Mouse (Mus musculus) midbrain, embryonic 10.5 days (tissue): Measurements from ENCODE around the gene Nip7. TPM values are rescaled to one million over a fixed set of nuclear protein-coding genes. Genes with fewer than 3 reads are reported as not detected.
"Not testable (repeated sequence)": the region's sequence is repeated elsewhere in the genome, so short reads cannot be mapped to it uniquely, and the experiment has no call there.

Source experiments
- DNase-seq: peaks from one replicate; pipeline ENCODE4 v3.0.0-alpha.2; 2017; ENCODE audit warnings: low spot score
- H3K27ac ChIP-seq: fragments of 300-500 bp; sonication (generic); replicated peaks from 2 replicates; pipeline ENCODE4 v1.5.1; 2016; ENCODE audit warnings: mild to moderate bottlenecking
- H3K27me3 ChIP-seq: fragments of 300-500 bp; sonication (generic); 2 replicates; pipeline ENCODE4 v1.6.1; 2016; ENCODE audit warnings: low read depth, mild to moderate bottlenecking; ENCODE audit not compliant: poor library complexity, severe bottlenecking
- H3K36me3 ChIP-seq: fragments of 300-500 bp; sonication (generic); 2 replicates; pipeline ENCODE4 v1.6.1; 2016; ENCODE audit warnings: mild to moderate bottlenecking, moderate library complexity
- H3K4me1 ChIP-seq: fragments of 300-500 bp; sonication (generic); 2 replicates; pipeline ENCODE4 v1.6.1; 2016
- H3K4me3 ChIP-seq: fragments of 300-500 bp; sonication (generic); 2 replicates; pipeline ENCODE4 v1.5.1; 2016; ENCODE audit warnings: mild to moderate bottlenecking, moderate library complexity
- H3K9me3 ChIP-seq: fragments of 300-500 bp; sonication (generic); replicated peaks from 2 replicates; pipeline ENCODE4 v1.6.1; 2016; ENCODE audit warnings: mild to moderate bottlenecking
- WGBS: fragments of 180-500 bp; shearing (Covaris S2); methylation state at CpG from one replicate; pipeline ENCODE4 v1.1.7; 2016; 5-methylcytosine and 5-hydroxymethylcytosine counted together
- polyA plus RNA-seq: library from polyadenylated mRNA; unstranded; fragments of >200 nt; fragmentation: Nextera tagmentation; extraction: Ambion mirVana; gene quantifications from 2 replicates; pipeline ENCODE4 v1.2.1, GENCODE M21; 2016

Nip7 gene
- 113 and 125 TPM in 2 replicates for polyA plus RNA-seq

DNA sequence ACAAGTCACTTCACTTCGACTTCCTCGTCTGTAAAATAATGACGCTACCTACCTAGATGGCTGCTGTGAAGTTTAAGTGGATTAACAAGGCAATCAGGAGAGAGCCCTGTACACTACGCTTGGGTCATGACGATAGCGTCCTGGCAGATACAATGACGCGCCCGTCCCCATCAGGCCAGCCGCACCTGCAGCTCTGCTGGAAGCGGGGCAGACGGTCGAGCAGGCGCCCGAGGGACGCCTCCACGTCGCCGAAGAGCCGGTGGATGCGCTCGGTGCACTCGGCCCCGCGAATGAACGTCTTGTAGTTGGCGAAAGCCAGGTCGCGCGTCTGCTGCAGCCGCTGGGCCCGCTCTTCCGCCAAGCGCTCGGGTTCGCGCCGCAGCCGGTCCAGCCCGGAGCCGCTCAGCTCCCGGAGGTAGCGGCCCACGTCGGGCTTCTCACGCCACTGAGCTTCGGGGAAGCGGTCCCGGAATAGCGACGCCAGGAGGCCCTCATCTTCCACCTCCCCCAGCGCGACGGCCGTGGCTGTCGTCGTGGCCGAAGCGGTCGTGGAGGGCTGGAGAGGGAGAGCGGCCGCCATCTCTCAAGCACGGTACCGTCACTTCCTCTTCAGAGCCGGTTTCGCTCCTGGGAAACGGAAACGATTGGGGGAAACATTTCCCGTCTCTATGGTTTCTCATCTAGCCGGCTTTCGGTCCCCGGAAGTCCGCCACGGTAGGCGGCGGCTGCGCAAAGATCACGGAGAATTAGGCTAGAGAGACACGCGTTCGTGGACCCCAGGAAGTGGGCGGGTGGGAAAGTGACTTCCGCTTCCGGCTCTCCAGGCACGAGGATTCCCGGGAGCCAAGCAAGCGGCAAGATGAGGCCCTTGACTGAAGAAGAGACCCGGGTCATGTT lies at the start of gene Nip7, which contains the start of gene Cog8:
Nip7 (plus strand) TSS at position 802 of the 897 bp plus-strand sequence.
Cog8 (minus strand) TSS at position 614 of the 897 bp plus-strand sequence.
- Histone ChIP-seq H3K27ac (peak within 1 kb of the TSS; percentile 88), H3K4me3 (peak within 1 kb of the TSS; percentile 86), H3K4me1 (peaks cover 22% of the 10 kb centered on the region), H3K36me3 (peaks cover 70% of the 10 kb centered on the region), H3K9me3 (no peaks in the 10 kb centered on the region), H3K27me3 (no peaks in the 10 kb centered on the region)
- under 1% methylated on average over 88 of the region's 88 CpGs for WGBS
- peak; percentile 96 for DNase-seq

DNA sequence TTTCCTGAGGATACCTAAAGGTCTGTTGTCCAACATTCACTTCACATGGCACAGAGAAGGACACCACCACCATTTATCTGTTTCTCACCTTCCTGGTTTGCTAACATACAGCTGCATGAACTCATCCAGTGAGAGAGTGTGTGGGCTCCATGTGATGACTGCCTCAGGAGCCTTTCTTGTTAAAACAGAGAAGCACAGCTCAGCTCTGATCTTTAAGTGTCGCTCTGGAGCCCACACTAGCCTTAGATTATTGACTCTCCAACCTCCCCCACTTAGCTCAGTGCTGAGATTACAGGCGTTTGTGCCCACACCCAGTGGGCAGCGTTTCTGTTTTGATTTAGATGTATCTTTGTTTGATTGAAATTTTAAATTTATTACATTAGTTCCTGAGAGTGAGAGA lies 48.9 kb upstream of the Nip7 start:
- no peak overlapping the region for H3K4me3 ChIP-seq
- no peaks in the 10 kb centered on the region for H3K9me3 ChIP-seq
- no peak for DNase-seq
- H3K36me3 ChIP-seq = peaks cover 59% of the 10 kb centered on the region
- H3K27me3 ChIP-seq = no peaks in the 10 kb centered on the region
- no peak overlapping the region for H3K27ac ChIP-seq
- no peaks in the 10 kb centered on the region for H3K4me1 ChIP-seq
- WGBS = 92% methylated on average over 3 of the region's 3 CpGs

DNA sequence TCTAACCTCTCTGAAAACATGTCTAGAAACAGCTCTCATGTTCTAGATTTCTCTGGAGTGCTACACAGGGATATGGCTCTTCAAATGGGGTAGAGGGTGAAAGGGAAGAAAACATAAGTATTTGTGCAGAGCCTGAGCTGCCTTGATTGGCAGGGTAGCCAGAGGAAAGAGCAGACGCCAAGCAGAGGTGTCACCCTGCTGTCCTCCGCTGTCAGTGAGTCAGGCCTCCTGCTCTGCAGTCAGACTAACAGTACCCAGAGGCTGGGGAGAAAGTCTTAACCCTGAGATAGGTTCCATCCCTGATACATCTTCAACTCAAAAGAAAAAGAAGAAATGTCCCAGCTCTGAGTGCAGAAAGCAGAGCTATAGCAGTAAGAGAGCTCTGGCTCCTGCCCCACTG lies 44.0 kb upstream of the Nip7 start:
- H3K4me1 ChIP-seq = no peaks in the 10 kb centered on the region
- no peaks in the 10 kb centered on the region for H3K27me3 ChIP-seq
- peaks cover 42% of the 10 kb centered on the region for H3K36me3 ChIP-seq
- WGBS = 81% methylated on average over 2 of the region's 2 CpGs
- no peaks in the 10 kb centered on the region for H3K9me3 ChIP-seq
- no peak for DNase-seq
- H3K27ac ChIP-seq = no peak overlapping the region
- no peak overlapping the region for H3K4me3 ChIP-seq

DNA sequence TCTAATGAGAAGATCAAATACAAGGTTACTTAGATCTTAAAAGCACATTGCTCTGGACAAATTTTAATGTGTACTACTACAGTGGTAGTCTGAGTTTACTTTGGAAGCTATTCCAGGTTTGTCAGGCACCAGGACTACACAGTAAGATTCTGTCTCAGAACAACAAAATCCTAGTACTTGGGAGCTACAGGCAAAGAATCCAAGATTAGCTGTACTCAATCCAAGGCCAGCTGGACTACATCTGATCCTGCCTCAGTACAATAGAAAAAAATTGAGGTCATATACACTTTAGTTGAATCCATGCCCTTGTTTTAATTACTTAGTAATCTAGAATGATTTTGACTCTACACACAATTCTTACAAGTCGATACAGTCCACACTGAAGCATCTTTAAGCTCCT lies 41.8 kb upstream of the Nip7 start:
- Histone ChIP-seq H3K4me1 (no peaks in the 10 kb centered on the region), H3K4me3 (no peak overlapping the region), H3K27ac (no peak overlapping the region), H3K9me3 (no peaks in the 10 kb centered on the region), H3K36me3 (peaks cover 30% of the 10 kb centered on the region), H3K27me3 (no peaks in the 10 kb centered on the region)
- no peak for DNase-seq
- 88% methylated on average over 1 of the region's 1 CpGs for WGBS

DNA sequence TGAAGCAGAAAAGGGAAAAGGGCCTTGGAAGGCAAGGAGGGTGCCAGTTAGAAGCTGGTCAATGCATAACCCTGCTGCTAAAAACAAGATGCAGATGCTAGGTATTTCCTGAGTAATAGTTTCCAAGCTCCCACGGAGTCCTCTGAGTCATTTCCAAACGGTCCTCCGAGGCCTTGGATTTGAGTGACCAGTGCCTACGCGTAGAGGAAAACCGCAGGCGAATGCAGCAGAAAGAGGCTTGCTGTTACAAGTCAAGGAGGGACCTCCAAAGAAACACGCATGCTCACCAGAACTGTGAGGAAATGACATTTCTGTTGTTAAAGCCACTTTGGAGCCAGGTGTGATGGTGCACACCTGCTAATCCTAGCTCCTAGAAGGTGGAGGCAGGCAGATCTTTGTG lies 33.2 kb upstream of the Nip7 start:
- H3K36me3 ChIP-seq = no peaks in the 10 kb centered on the region
- H3K27me3 ChIP-seq = no peaks in the 10 kb centered on the region
- no peak for DNase-seq
- no peaks in the 10 kb centered on the region for H3K4me1 ChIP-seq
- no peak overlapping the region for H3K27ac ChIP-seq
- H3K4me3 ChIP-seq = no peak overlapping the region
- no peaks in the 10 kb centered on the region for H3K9me3 ChIP-seq
- WGBS = 95% methylated on average over 8 of the region's 8 CpGs

DNA sequence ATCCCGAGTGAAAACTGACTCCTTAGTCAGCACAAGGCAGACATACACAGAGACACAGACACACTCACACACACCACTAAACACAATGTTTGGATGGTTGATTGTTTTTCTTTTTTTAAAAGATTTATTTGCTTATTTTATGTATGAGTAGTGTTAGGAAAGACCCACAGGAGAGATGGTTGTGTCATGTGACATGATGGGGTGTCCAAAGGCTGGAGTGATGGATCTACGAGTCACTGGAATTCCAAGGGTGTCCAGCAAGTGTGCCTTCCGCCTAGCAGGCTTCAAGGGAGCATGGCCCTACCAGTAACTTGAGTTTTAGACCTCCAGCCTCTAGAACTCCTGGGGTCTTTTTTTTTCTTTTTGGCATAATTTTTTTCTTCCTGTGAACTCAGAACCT lies 27.4 kb upstream of the Nip7 start:
- Histone ChIP-seq H3K27me3 (no peaks in the 10 kb centered on the region), H3K36me3 (no peaks in the 10 kb centered on the region), H3K4me1 (peaks cover 29% of the 10 kb centered on the region), H3K9me3 (no peaks in the 10 kb centered on the region), H3K4me3 (no peak overlapping the region), H3K27ac (no peak overlapping the region)
- DNase-seq = no peak
- WGBS = 80% methylated on average over 3 of the region's 3 CpGs

DNA sequence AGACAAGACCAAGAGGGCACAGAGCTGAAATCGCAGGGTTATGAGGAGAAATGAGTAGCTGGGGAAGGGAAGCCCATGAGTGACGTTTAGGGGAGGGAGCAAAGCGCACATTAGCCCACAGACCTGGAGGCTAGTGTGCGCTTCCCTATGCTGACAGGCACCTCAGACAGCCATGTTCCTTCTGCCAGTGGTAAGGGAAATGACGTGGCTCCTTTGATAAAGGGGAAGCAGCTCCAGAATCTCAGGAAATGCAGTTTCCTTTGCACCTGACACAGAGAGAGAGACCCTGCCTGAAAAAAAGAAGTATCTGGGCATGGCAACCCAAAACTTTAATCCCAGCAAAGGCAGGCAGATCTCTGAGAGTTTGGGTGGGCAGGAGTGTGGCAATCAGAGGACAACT lies 26.6 kb upstream of the Nip7 start:
- WGBS = 85% methylated on average over 5 of the region's 5 CpGs
- peaks cover 33% of the 10 kb centered on the region for H3K4me1 ChIP-seq
- no peaks in the 10 kb centered on the region for H3K36me3 ChIP-seq
- no peaks in the 10 kb centered on the region for H3K9me3 ChIP-seq
- H3K4me3 ChIP-seq = no peak overlapping the region
- H3K27ac ChIP-seq = no peak overlapping the region
- H3K27me3 ChIP-seq = no peaks in the 10 kb centered on the region
- DNase-seq = no peak

DNA sequence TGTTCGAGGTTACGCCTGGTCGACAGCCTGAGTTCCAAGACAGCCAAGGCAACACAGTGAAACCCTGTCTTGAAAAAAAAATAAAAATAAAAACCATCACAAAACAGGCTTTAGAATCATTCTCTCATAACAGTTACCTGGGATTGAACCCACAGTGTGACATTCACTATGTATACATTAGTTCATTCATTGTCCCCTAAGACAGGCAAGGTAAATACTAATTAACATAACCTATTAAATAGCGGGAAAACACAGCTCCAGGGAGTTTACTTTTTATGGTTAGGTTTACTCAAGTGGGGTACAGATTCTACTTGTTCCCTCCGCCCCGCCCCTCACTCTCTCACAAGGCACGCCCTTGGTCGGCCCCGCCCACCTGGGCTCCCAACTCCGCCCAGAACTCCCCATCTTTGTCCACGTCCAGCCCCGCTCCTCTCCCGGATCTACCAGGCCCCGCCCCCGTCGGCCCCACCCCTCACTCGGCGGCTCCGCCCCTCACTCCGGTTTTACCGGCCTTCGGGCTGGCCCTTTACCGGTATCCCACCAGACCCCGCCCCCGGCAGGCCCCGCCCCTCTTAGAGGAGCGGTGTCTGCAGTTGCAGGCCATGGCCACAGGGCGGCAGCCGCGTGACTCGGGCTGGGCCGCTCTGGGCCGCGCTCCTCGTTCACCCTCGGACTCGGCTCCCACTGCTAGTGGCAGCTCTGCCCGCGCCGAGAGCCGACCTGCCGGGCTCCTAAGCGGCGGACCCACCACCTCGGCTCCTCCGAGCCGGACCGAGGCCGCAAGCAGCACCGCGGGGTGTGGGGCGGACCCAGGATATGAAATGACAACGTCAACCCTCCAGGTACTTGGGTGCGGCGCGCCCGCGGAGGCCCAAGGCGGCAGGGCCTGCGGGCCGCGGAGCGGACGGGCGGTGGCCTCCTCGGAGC lies 25.8 kb upstream of the Nip7 start, which contains the start of gene Vps4a:
Vps4a (plus strand) TSS at position 573 of the 927 bp plus-strand sequence.
- H3K27ac ChIP-seq = peak within 1 kb of the TSS; percentile 91
- DNase-seq = peak; percentile 96
- no peaks in the 10 kb centered on the region for H3K36me3 ChIP-seq
- 5% methylated on average over 65 of the region's 66 CpGs for WGBS
- no peaks in the 10 kb centered on the region for H3K27me3 ChIP-seq
- no peaks in the 10 kb centered on the region for H3K9me3 ChIP-seq
- peak within 1 kb of the TSS; percentile 98 for H3K4me3 ChIP-seq
- peaks cover 33% of the 10 kb centered on the region for H3K4me1 ChIP-seq

DNA sequence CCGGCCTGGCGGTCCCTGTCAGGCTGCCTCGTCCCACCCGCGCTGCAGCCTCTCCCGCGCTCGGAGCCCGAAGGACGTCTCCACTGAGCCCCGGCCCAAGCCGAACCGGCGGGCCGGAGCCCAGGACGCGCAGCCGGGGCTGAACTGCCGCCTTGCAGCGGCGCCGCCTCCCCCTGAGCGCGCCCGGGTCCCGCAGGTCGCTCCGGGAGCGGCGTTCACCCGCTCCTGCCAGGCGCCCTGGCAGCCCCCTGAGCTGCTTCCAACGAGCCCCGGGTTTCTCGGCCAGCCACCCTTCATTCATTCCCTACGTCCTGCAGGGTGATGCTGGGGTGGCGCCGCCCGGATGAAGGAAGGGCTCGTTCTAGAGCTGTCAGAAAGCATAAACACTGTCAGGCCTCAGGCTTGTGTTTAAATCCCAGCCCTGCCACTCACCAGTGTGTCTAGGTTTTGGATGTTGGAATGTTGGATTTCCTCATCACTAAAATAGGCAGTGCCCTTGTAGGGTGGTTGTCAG lies 25.0 kb upstream of the Nip7 start:
- Histone ChIP-seq H3K9me3 (no peaks in the 10 kb centered on the region), H3K27me3 (no peaks in the 10 kb centered on the region), H3K4me1 (peaks cover 33% of the 10 kb centered on the region), H3K4me3 (peak overlapping the region; percentile 98), H3K27ac (peak overlapping the region; percentile 91), H3K36me3 (peaks cover 5% of the 10 kb centered on the region)
- DNase-seq = no peak
- under 1% methylated on average over 40 of the region's 40 CpGs for WGBS

DNA sequence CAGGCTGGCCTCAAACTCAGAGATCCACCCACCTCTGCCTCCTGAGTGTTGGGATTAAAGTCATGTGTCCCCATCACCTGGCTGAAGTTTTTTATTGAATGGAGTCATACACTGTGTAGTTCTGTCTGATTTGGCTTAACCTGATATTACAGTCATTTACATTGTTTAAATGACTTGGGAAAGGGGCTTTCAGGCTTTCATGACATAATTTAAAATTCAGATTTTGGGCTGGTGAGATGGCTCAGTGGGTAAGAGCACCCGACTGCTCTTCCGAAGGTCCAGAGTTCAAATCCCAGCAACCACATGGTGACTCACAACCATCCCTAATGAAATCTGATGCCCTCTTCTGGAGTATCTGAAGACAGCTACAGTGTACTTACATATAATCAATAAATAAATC lies 23.1 kb upstream of the Nip7 start:
- WGBS = 90% methylated on average over 2 of the region's 2 CpGs
- H3K4me1 ChIP-seq = peaks cover 33% of the 10 kb centered on the region
- H3K27ac ChIP-seq, H3K9me3 ChIP-seq, H3K27me3 ChIP-seq, H3K4me3 ChIP-seq, DNase-seq: not testable (repeated sequence)
- peaks cover 15% of the 10 kb centered on the region for H3K36me3 ChIP-seq

DNA sequence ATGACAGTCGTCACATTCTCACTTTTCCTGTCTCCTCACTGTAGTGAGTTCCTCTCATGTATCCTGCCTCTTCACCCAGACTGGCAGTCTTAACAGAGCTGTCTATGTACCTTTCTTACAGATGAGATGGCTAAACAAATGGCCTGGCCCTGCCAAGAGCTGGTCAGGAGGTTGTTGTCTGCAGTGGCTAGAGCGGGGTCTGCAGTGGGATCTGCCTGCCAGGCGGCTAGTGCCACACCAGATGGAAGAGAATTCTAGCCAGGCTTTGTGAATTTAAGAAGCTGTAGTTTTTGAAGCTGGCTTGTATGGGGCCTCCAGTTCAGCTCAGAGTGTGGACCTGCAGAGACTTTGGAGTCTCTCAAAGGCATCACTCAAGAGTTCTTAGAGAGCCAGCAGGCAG lies 21.0 kb upstream of the Nip7 start:
- Histone ChIP-seq H3K9me3 (no peaks in the 10 kb centered on the region), H3K4me3 (no peak overlapping the region), H3K27ac (no peak overlapping the region), H3K4me1 (peaks cover 33% of the 10 kb centered on the region), H3K36me3 (peaks cover 35% of the 10 kb centered on the region), H3K27me3 (no peaks in the 10 kb centered on the region)
- no peak for DNase-seq
- WGBS = 89% methylated on average over 3 of the region's 3 CpGs

DNA sequence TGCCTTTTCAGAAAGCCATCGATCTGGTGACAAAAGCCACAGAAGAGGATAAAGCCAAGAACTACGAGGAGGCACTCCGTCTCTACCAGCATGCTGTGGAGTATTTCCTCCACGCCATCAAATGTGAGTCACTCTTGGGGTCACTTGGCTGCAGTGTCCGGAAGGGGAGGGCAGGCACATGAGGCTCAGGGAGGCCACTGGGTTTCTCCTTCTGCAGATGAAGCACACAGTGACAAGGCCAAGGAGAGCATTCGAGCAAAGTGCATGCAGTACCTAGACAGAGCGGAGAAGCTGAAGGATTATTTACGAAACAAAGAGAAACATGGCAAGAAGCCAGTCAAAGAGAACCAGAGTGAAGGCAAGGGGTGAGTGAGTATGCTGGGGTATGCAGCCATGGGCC lies 20.1 kb upstream of the Nip7 start:
- 95% methylated on average over 8 of the region's 8 CpGs for WGBS
- DNase-seq = no peak
- Histone ChIP-seq H3K4me3 (no peak overlapping the region), H3K4me1 (peaks cover 25% of the 10 kb centered on the region), H3K9me3 (no peaks in the 10 kb centered on the region), H3K27me3 (no peaks in the 10 kb centered on the region), H3K36me3 (peaks cover 45% of the 10 kb centered on the region), H3K27ac (no peak overlapping the region)
